13 mouse cellular contexts compared by ENCODE assay signal in the genomic region with DNA sequence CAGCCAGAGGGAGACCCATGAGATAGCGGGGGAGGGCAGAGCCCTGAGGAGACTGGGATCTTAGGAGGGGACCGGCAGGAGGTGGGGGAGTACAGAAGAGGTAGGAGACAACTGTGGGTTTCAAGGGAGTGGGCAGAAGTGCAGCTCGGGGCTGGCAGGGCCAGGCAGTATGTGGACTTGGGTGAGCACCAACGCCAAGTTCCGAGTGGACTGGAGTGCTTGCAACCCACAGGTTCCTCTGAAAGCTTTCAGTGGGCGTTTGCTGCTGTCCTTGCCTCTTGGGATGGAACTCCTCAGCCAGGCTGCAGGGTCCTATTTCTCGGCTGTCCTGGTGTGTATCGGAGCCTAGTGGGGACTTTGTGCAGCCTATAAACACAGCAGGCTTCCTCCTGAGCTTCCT.
"Had no signal": no experiment of that assay in that cellular context is flagged by ENCODE, and none has a peak within 500 bp of the region (broad histone marks: within the 10 kb centered on the region; RNA-seq: fewer than 3 reads in every experiment).

No protein-coding gene starts in this region.

- H3K4me1 ChIP-seq: kidney, embryonic 15.5 days; liver, embryonic 12.5 days; midbrain, embryonic 12.5 days; neural tube, embryonic 13.5 days had no signal

- H3K9ac ChIP-seq: kidney, embryonic 15.5 days; limb, embryonic 15.5 days; liver, embryonic 12.5 days; midbrain, embryonic 12.5 days; neural tube, embryonic 13.5 days had no signal

- ATAC-seq: intestine, embryonic 16.5 days; liver, embryonic 12.5 days; midbrain, embryonic 16.5 days had no signal

- H3K27me3 ChIP-seq: kidney, embryonic 15.5 days; limb, embryonic 15.5 days; liver, embryonic 12.5 days; midbrain, embryonic 12.5 days; neural tube, embryonic 13.5 days had no signal

- H3K4me3 ChIP-seq: kidney, embryonic 15.5 days; limb, embryonic 15.5 days; liver, embryonic 12.5 days; midbrain, embryonic 12.5 days; neural tube, embryonic 13.5 days had no signal

- H3K4me2 ChIP-seq: kidney, embryonic 15.5 days; limb, embryonic 15.5 days; liver, embryonic 12.5 days; midbrain, embryonic 12.5 days; neural tube, embryonic 13.5 days had no signal

- DNase-seq: kidney, adult 2 months; kidney, postnatal 14 days; layer of hippocampus, postnatal 36 days; retina, postnatal 1 day; right cerebral cortex, postnatal 14 days; thymus, postnatal 36 days had no signal

- H3K27ac ChIP-seq: kidney, embryonic 15.5 days; limb, embryonic 15.5 days; liver, embryonic 12.5 days; midbrain, embryonic 12.5 days; neural tube, embryonic 13.5 days had no signal

- H3K9me3 ChIP-seq: kidney, embryonic 15.5 days; limb, embryonic 15.5 days; liver, embryonic 12.5 days; midbrain, embryonic 12.5 days; neural tube, embryonic 13.5 days had no signal
